Mouse (Mus musculus) embryonic facial prominence, embryonic 11.5 days (tissue): ENCODE results near the gene Ntn1. TPM values are rescaled to one million over a fixed set of nuclear protein-coding genes. Genes with fewer than 3 reads are reported as not detected.

ENCODE experiments used
- ATAC-seq: fragments of 200-750 bp; cut with Nextera tagmentation; replicated peaks from 2 replicates; pipeline ENCODE4 v1.8.0; 2017; ENCODE audit warnings: low read depth; ENCODE audit not compliant: insufficient number of reproducible peaks, low FRiP score, low TSS enrichment
- DNase-seq: peaks from one replicate; pipeline ENCODE4 v3.0.0-alpha.2; 2015; ENCODE audit warnings: low spot score
- H3K27ac ChIP-seq: fragments of 300-500 bp; sonication (generic); replicated peaks from 2 replicates; pipeline ENCODE4 v1.5.1; 2014; ENCODE audit warnings: mild to moderate bottlenecking, low read depth, low read length, control low read depth
- H3K27me3 ChIP-seq: fragments of 300-500 bp; sonication (generic); 2 replicates; pipeline ENCODE4 v1.6.1; 2014; ENCODE audit warnings: mild to moderate bottlenecking, low read length, moderate library complexity, mixed read lengths; ENCODE audit not compliant: control insufficient read depth, insufficient read depth
- H3K36me3 ChIP-seq: fragments of 300-500 bp; sonication (generic); replicated peaks from 2 replicates; pipeline ENCODE4 v1.6.1; 2014; ENCODE audit warnings: low read depth, mild to moderate bottlenecking, low read length, moderate library complexity, mixed read lengths; ENCODE audit not compliant: control insufficient read depth, insufficient read depth
- H3K4me1 ChIP-seq: fragments of 300-500 bp; sonication (generic); 2 replicates; pipeline ENCODE4 v1.6.1; 2014; ENCODE audit warnings: low read length, mixed read lengths; ENCODE audit not compliant: control insufficient read depth, insufficient read depth
- H3K4me2 ChIP-seq: fragments of 300-500 bp; sonication (generic); 2 replicates; pipeline ENCODE4 v1.6.1; 2014; ENCODE audit warnings: low read depth, mild to moderate bottlenecking, control low read depth, low read length, moderate library complexity
- H3K4me3 ChIP-seq: fragments of 300-500 bp; sonication (generic); 2 replicates; pipeline ENCODE4 v1.5.1; 2014; ENCODE audit warnings: low read depth, low read length, control low read depth
- H3K9ac ChIP-seq: fragments of 300-500 bp; sonication (generic); replicated peaks from 2 replicates; pipeline ENCODE4 v1.6.1; 2014; ENCODE audit warnings: mild to moderate bottlenecking, control low read depth, low read length
- H3K9me3 ChIP-seq: fragments of 300-500 bp; sonication (generic); replicated peaks from 2 replicates; pipeline ENCODE4 v1.6.1; 2016; ENCODE audit warnings: mild to moderate bottlenecking, low read length, inconsistent platforms, mixed read lengths; ENCODE audit not compliant: control insufficient read depth
- WGBS: fragments of 180-500 bp; shearing (Covaris S2); extraction: QIAGEN DNeasy Blood & Tissue Kit; methylation state at CpG from one replicate; pipeline ENCODE4 v1.1.7; 2014; 5-methylcytosine and 5-hydroxymethylcytosine counted together
- microRNA-seq: library from miRNA; unstranded; fragments of <30 nt; microRNA quantifications from one replicate; pipeline ENCODE4, GENCODE M21; 2016; ENCODE audit warnings: borderline number of aligned reads
- polyA plus RNA-seq: library from polyadenylated mRNA; unstranded; fragments of >200 nt; fragmentation: Nextera tagmentation; extraction: Ambion mirVana; gene quantifications from 2 replicates; pipeline ENCODE4 v1.2.1, GENCODE M21; 2014

Ntn1 gene
- polyA plus RNA-seq, 1 experiment from 2014 or later, result 3.2 TPM

DNA sequence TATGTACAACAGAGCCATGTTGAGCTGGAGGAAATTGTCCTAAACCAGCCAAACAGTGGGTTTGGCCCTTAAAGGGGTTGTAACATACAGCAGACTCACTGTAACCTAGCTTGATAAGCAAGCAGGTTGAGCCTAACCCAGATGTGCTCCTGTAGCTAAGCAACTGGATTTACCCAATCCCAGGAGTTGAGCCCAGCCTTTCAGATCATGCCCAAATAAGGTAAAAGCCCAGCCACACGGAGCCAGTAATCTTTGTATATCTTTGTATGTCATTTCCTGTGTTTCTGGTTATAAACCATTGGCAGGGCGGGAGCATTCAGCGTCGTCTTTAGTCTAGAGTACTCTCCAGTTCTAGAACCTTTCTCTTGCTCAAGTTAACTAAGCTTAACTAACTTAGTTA, 224.1 kb downstream of the Ntn1 start:
- DNase-seq (peak; percentile 63), ATAC-seq (no peak)
- Histone ChIP-seq H3K27ac (no peak overlapping the region), H3K4me1 (no peaks in the 10 kb centered on the region), H3K36me3 (no peaks in the 10 kb centered on the region), H3K4me3 (no peak overlapping the region), H3K27me3 (no peaks in the 10 kb centered on the region), H3K4me2 (no peak overlapping the region), H3K9ac (no peak overlapping the region), H3K9me3 (no peaks in the 10 kb centered on the region)
- WGBS, result 65% methylated on average over 4 of the region's 4 CpGs

DNA sequence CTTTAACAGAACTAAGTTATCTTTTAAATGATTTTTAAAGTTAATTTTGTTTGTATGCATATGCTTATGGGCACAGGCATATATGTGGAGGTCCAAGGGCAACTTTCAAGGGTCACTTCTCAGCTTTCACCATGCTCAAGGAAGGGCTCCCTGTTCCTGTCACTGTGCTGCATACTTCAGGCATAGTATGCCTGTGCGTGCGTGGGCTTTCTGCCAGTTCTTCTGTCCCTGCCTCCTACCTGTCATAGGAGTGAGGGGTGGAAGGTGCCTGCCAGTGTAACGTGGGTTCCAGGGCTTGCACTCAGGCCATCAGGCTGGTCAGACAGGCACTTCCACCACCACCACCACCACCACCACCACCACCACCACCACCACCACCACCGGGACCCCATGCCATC, 228.0 kb downstream of the Ntn1 start:
- no peaks in the 10 kb centered on the region for H3K9me3 ChIP-seq
- H3K27ac ChIP-seq, result no peak overlapping the region
- H3K9ac ChIP-seq, result no peak overlapping the region
- no peaks in the 10 kb centered on the region for H3K27me3 ChIP-seq
- H3K4me1 ChIP-seq, result no peaks in the 10 kb centered on the region
- WGBS, result 80% methylated on average over 4 of the region's 4 CpGs
- ATAC-seq (no peak), DNase-seq (no peak)
- no peak overlapping the region for H3K4me3 ChIP-seq
- no peak overlapping the region for H3K4me2 ChIP-seq
- H3K36me3 ChIP-seq, result no peaks in the 10 kb centered on the region

- WGBS, result 85% methylated on average over 7 of the region's 7 CpGs
- Histone ChIP-seq H3K27ac (no peak overlapping the region), H3K4me2 (no peak overlapping the region), H3K27me3 (no peaks in the 10 kb centered on the region), H3K4me1 (no peaks in the 10 kb centered on the region), H3K9ac (no peak overlapping the region), H3K36me3 (no peaks in the 10 kb centered on the region), H3K4me3 (no peak overlapping the region), H3K9me3 (no peaks in the 10 kb centered on the region)
- DNase-seq, result no peak
- ATAC-seq, result no peak
Observed at GRCm38 (mm10) chr11:68171973-68172647, 228.5 kb downstream of the Ntn1 start.

DNA sequence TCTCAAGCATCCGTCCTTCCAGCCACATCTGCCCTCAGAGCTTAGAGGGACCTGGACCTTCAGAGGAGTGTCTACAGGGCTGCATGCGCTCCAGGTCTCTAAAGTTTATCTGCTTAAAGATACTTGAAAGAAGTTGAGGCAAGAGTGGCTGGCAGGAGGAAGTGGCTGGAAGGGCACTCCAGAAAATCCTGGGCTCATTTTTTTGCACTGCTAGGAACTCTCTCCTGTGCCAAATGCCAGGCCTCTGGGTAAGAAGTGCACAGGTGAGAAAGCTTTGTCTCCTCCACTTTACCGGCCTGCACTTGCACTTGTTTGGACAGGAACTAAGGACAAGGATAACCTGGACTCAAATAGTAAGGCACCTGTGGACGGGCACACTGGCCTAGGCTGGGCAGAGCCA, 232.2 kb downstream of the Ntn1 start:
- no peak overlapping the region for H3K4me2 ChIP-seq
- H3K4me3 ChIP-seq, result no peak overlapping the region
- H3K27ac ChIP-seq, result no peak overlapping the region
- ATAC-seq (no peak), DNase-seq (no peak)
- no peaks in the 10 kb centered on the region for H3K4me1 ChIP-seq
- no peak overlapping the region for H3K9ac ChIP-seq
- H3K36me3 ChIP-seq, result no peaks in the 10 kb centered on the region
- no peaks in the 10 kb centered on the region for H3K27me3 ChIP-seq
- WGBS, result 75% methylated on average over 4 of the region's 4 CpGs
- H3K9me3 ChIP-seq, result no peaks in the 10 kb centered on the region

DNA sequence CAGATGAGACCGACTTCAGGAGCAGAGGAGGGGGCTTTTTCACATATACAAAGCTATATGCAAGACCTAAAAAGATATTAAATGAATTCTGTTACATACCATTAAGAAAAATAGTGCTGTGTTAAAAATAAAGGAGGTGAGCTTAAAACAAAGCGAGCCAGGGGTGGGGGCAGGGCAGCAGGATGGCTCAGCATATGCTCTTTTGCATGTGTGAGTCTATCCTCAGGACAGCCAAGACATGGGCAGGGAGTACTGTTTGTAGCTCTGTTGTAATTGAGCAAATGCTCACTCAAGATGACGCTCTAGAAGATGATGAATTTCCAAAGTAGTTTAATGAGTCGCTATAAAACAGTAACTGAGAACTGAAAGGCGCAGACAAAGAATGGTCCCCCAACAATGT, 236.2 kb downstream of the Ntn1 start:
- no peak overlapping the region for H3K4me2 ChIP-seq
- no peaks in the 10 kb centered on the region for H3K27me3 ChIP-seq
- no peaks in the 10 kb centered on the region for H3K9me3 ChIP-seq
- no peak for DNase-seq
- ATAC-seq, result no peak
- H3K4me3 ChIP-seq, result no peak overlapping the region
- no peak overlapping the region for H3K9ac ChIP-seq
- no peak overlapping the region for H3K27ac ChIP-seq
- no peaks in the 10 kb centered on the region for H3K36me3 ChIP-seq
- H3K4me1 ChIP-seq, result no peaks in the 10 kb centered on the region
- WGBS, result 90% methylated on average over 5 of the region's 5 CpGs

DNA sequence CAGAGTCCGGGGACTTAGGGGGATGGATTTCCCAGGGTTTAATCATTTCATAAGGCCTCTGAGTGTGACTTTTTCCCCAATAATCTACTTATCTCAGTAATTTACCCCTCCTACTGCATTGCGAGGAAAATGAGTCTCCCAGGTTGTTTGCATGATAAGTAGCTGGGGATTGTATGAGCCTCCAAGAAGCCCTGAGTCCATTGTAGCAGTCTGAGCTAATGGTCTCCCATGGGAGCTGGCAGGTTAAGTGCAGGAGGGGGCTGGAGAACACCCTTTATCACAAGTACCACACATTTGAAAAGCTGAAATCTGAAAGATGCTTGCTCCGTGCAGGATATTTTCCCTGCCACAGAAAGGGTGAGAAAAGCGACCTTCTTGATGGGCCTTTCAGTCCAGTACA, 240.8 kb downstream of the Ntn1 start:
- ATAC-seq (no peak), DNase-seq (no peak)
- Histone ChIP-seq H3K4me2 (no peak overlapping the region), H3K9ac (no peak overlapping the region), H3K9me3 (no peaks in the 10 kb centered on the region), H3K4me3 (no peak overlapping the region), H3K27me3 (no peaks in the 10 kb centered on the region), H3K4me1 (no peaks in the 10 kb centered on the region), H3K36me3 (no peaks in the 10 kb centered on the region), H3K27ac (no peak overlapping the region)
- 77% methylated on average over 4 of the region's 4 CpGs for WGBS

Small RNAs within 50 kb of the gene (microRNA-seq; reads per million reads assigned to microRNA genes)
- gene Mir6406, result not detected

Other genes with a start within 250 kb of the Ntn1 start
- gene Pik3r5, start 31.3 kb upstream of the Ntn1 start, polyA plus RNA-seq, result 0.50 and 0.66 TPM in 2 replicates
- gene Pik3r6, start 102.2 kb upstream of the Ntn1 start, polyA plus RNA-seq, result 1.2 and 1.5 TPM in 2 replicates
- gene Mfsd6l, start 155.4 kb upstream of the Ntn1 start, polyA plus RNA-seq, result 0.20 and 0.27 TPM in 2 replicates
- 0.20 and 0.67 TPM in 2 replicates for gene Ccdc42, start 186.2 kb upstream of the Ntn1 start, polyA plus RNA-seq